Mouse (Mus musculus) gastrocnemius, postnatal 25 days (tissue): ENCODE data around the gene Slc20a1. TPM values are rescaled to one million over a fixed set of nuclear protein-coding genes. Genes with fewer than 3 reads are reported as not detected.

ENCODE experiments used
- DNase-seq: peaks from one replicate; pipeline ENCODE4 v3.0.0; 2022
- total RNA-seq, 2 experiments: library from RNA; stranded (reverse); gene quantifications; 1 replicate in 1 of 2; 2 replicates in 1 of 2; pipeline ENCODE4 v1.2.3; 2021

Slc20a1 gene
- total RNA-seq, 2 experiments from 2014 or later = 5.6 to 11.5 TPM

- no peak for DNase-seq
Observed at GRCm38 (mm10) chr2:129227011-129227529, 28.5 kb downstream of the Slc20a1 start.

- no peak for DNase-seq
Observed at GRCm38 (mm10) chr2:129227709-129228108, 29.1 kb downstream of the Slc20a1 start.

GRCm38 (mm10) chr2:129228571-129228970 lies 30.0 kb downstream of the Slc20a1 start:
- no peak for DNase-seq

- DNase-seq = no peak
Observed at GRCm38 (mm10) chr2:129229316-129229715, 30.8 kb downstream of the Slc20a1 start.

- no peak for DNase-seq
Observed at GRCm38 (mm10) chr2:129232023-129232422, 33.5 kb downstream of the Slc20a1 start.

- no peak for DNase-seq
Observed at GRCm38 (mm10) chr2:129232484-129232883, 33.9 kb downstream of the Slc20a1 start.

- DNase-seq = no peak
Observed at GRCm38 (mm10) chr2:129233218-129233617, 34.7 kb downstream of the Slc20a1 start.

GRCm38 (mm10) chr2:129233803-129234477 lies 35.4 kb downstream of the Slc20a1 start:
- no peak for DNase-seq

GRCm38 (mm10) chr2:129234731-129235130 lies 36.2 kb downstream of the Slc20a1 start:
- DNase-seq = no peak

- DNase-seq = no peak
Observed at GRCm38 (mm10) chr2:129236526-129236925, 38.0 kb downstream of the Slc20a1 start.

- DNase-seq = no peak
Observed at GRCm38 (mm10) chr2:129240726-129241432, 42.3 kb downstream of the Slc20a1 start.

- DNase-seq = no peak
Observed at GRCm38 (mm10) chr2:129241845-129242833, 43.6 kb downstream of the Slc20a1 start.

- no peak for DNase-seq
Observed at GRCm38 (mm10) chr2:129243005-129243404, 44.4 kb downstream of the Slc20a1 start.

GRCm38 (mm10) chr2:129243786-129244185 lies 45.2 kb downstream of the Slc20a1 start:
- no peak for DNase-seq

GRCm38 (mm10) chr2:129244446-129245120 lies 46.0 kb downstream of the Slc20a1 start:
- DNase-seq = peak; percentile 40

GRCm38 (mm10) chr2:129245618-129246017 lies 47.1 kb downstream of the Slc20a1 start:
- DNase-seq = no peak

GRCm38 (mm10) chr2:129246436-129246835 lies 47.9 kb downstream of the Slc20a1 start:
- no peak for DNase-seq

GRCm38 (mm10) chr2:129246924-129247323 lies 48.4 kb downstream of the Slc20a1 start:
- DNase-seq = no peak

- DNase-seq = no peak
Observed at GRCm38 (mm10) chr2:129247707-129248121, 49.1 kb downstream of the Slc20a1 start.

GRCm38 (mm10) chr2:129249321-129249720 lies 50.8 kb downstream of the Slc20a1 start:
- no peak for DNase-seq

- no peak for DNase-seq
Observed at GRCm38 (mm10) chr2:129252836-129253630, 54.5 kb downstream of the Slc20a1 start.
